Mouse (Mus musculus): ENCODE measurements at regions not wholly inside any gene's neighbourhood (a gene's known extent, or its start where the extent isn't known, plus 50 kb on each side); places are given as distances from the start of the nearest gene placed in this dataset.

- no peaks in the 10 kb centered on the region for H3K27me3 ChIP-seq (ENCODE audit: control insufficient read depth, insufficient read depth, low read length)
- 96% methylated on average over 1 of the region's 1 CpGs for WGBS
- no peak for DNase-seq (ENCODE audit: low read depth in 1 of 2, low spot score in 2 of 2)
- H3K4me1 ChIP-seq (ENCODE audit: control insufficient read depth, insufficient read depth, insufficient read length), result peaks cover 7% of the 10 kb centered on the region
- H3K36me3 ChIP-seq (ENCODE audit: control insufficient read depth, insufficient read depth, low read length), result no peaks in the 10 kb centered on the region
- TF ChIP-seq POLR2A (IDR thresholded peaks at IDR 0.05; ENCODE audit: low read depth, low read length), result no peak
- TF ChIP-seq CTCF (IDR thresholded peaks at IDR 0.05; ENCODE audit: extremely low read depth, insufficient read depth, insufficient read length, insufficient replicate concordance), result no peak
- H3K4me3 ChIP-seq (ENCODE audit: extremely low read depth, insufficient read depth, insufficient read length), result no peak overlapping the region
- H3K27ac ChIP-seq (ENCODE audit: insufficient read depth, low read length), result no peak overlapping the region
Observed at GRCm38 (mm10) chr1:16760951-16761350, 667.8 kb upstream of the 4930444P10Rik start.
